Mouse (Mus musculus) natural killer cell, adult 2 months (primary cell): Measurements from ENCODE around the gene Ndufa12.

Experiments
- DNase-seq, 2 experiments: peaks; one replicate each; pipeline ENCODE4 v3.0.0; 2022; ENCODE audit warnings: low spot score in 2 of 2

Gene Ndufa12

GRCm38 (mm10) chr10:94230172-94230981 is 31.9 kb downstream of the Ndufa12 start:
- no peak for DNase-seq

GRCm38 (mm10) chr10:94231025-94231424 is 32.5 kb downstream of the Ndufa12 start:
- no peak for DNase-seq

- no peak for DNase-seq
Measured at GRCm38 (mm10) chr10:94235200-94235599, 36.7 kb downstream of the Ndufa12 start.

- DNase-seq, result no peak
Measured at GRCm38 (mm10) chr10:94241346-94241745, 42.8 kb downstream of the Ndufa12 start.

GRCm38 (mm10) chr10:94247748-94248349 is 49.3 kb downstream of the Ndufa12 start:
- no peak for DNase-seq

- DNase-seq, result no peak
Measured at GRCm38 (mm10) chr10:94249575-94250456, 51.3 kb downstream of the Ndufa12 start.

- no peak for DNase-seq
Measured at GRCm38 (mm10) chr10:94253260-94253807, 54.8 kb downstream of the Ndufa12 start.

GRCm38 (mm10) chr10:94254766-94255165 is 56.2 kb downstream of the Ndufa12 start:
- no peak for DNase-seq

- DNase-seq, result no peak
Measured at GRCm38 (mm10) chr10:94255744-94256143, 57.2 kb downstream of the Ndufa12 start.

GRCm38 (mm10) chr10:94256518-94256917 is 58.0 kb downstream of the Ndufa12 start:
- DNase-seq, result no peak

GRCm38 (mm10) chr10:94260544-94260943 is 62.0 kb downstream of the Ndufa12 start:
- DNase-seq, result no peak

GRCm38 (mm10) chr10:94262646-94263045 is 64.1 kb downstream of the Ndufa12 start:
- no peak for DNase-seq

- no peak for DNase-seq
Measured at GRCm38 (mm10) chr10:94263211-94263610, 64.7 kb downstream of the Ndufa12 start.

- no peak for DNase-seq
Measured at GRCm38 (mm10) chr10:94265656-94266542, 67.4 kb downstream of the Ndufa12 start.
